Mouse (Mus musculus): Measurements from ENCODE around the gene Itga5.

Gene Itga5

DNA sequence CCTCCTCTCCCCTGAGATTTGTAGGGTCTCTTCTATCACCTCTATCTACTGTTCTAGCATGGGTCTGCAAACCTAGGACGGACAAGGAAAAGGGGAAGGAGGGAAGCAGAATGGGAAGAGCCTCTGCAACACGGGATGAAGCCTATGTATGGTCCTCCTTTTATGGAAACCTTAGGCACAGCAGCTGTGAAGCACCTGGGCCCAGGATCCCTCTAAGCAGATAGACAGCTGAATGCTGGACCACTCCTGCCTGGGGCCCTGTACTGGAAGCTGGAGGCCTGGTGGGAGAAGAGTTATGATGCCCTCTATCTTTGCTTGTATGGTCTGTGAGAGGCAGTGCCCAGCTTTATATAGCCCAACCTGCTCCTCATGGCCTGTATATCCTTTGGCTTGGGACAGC lies 66.0 kb downstream of the Itga5 start:
- TF ChIP-seq GATA4 (IDR thresholded peaks at IDR 0.05; ENCODE audit: insufficient replicate concordance, low read length): no peak

DNA sequence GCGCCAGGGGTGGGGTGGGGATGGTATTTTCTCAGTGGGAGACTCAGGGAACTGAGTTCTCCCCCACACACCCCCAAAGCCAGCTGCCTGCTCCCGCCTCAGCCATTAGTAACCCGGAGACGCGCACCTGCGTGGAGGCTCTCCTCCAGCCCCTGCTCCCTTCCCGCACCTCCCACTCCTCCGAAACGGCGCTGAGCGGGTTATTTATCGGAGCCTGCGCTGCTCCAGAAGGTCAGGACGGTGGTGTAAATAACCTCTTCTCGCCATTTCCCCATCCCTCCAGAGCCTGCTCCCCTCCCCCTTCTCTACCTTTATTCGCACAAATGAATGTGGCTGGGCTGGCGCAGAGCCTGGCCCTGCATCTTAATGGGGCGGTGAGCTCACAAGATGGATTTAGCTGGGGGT lies 66.5 kb downstream of the Itga5 start:
- TF ChIP-seq GATA4 (IDR thresholded peaks at IDR 0.05; ENCODE audit: insufficient replicate concordance, low read length): no peak

DNA sequence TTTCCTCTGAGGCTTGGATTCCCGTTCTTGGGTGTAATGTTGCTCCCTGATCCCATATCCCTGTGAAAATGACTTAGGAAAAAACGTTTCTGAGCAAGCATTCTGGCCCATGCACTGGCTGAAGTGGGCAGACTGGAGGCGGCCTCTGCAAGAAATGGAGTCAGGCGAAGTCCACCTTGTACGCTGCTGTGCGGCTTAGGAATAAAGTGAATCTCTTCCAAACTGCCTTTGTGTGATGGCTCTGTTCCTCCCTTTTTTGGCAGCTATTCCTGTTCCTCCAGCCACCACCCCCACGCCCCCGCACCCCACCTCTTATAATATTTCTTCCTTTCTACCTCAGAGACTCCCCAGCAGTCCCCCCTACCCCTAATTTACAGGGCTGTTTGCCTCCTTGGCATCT lies 66.9 kb downstream of the Itga5 start:
- TF ChIP-seq GATA4 (IDR thresholded peaks at IDR 0.05; ENCODE audit: insufficient replicate concordance, low read length): no peak

DNA sequence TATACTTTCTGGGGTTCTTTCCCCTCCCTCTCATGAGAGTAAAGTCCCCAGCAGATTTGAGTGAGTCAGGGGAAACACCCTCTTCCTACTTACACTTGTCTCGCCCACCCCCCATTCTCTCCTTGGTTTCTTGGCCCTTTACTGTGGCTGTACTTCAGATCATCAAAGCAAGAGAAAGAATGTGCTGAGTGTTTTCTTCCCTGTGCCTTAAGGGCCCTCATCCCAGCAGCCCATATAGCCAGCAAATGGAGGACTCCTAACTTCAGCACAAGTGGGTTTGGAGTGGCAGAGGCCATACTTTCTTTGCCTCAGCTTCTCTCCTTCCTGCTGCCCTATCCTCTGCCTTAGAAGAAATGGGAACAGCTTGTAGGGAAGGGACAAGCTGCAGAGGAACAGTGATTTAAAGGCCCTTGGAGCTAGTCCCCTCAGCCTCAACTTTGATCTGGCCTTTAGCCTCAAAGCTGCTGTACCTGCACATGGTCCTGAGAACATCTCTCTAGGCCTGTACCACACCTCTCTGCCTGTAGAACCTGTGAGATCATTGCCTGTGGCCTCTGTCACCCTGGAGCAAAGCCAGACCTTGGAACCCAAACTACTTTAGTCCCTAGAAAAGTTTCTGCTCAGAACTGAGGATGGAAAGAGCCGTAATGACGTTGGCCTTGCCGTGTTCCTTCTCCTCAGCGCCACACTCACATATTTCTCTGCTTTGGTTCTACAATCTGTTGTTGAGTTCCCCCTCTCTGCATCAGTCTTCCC lies 67.5 kb downstream of the Itga5 start:
- no peak for TF ChIP-seq GATA4 (IDR thresholded peaks at IDR 0.05; ENCODE audit: insufficient replicate concordance, low read length)

DNA sequence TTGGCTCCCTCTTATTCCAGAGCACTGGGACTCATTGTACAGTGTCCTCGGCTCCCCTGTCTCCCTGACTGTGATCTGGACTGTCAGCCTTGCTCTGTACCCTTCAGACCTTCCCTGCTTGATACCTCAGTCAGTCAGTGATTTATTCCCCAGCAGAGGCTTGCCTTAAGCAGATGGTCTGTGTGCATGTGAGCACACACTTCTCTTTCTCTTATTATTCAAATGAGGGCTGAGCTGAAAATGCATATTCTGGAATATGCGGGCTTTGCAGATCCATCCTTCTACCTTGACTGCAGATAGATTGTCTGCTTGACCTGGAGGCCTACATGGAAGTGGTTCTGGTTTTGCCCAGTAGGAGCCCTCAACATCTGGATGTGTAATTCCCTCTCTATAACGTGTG lies 68.5 kb downstream of the Itga5 start:
- TF ChIP-seq GATA4 (IDR thresholded peaks at IDR 0.05; ENCODE audit: insufficient replicate concordance, low read length): no peak

DNA sequence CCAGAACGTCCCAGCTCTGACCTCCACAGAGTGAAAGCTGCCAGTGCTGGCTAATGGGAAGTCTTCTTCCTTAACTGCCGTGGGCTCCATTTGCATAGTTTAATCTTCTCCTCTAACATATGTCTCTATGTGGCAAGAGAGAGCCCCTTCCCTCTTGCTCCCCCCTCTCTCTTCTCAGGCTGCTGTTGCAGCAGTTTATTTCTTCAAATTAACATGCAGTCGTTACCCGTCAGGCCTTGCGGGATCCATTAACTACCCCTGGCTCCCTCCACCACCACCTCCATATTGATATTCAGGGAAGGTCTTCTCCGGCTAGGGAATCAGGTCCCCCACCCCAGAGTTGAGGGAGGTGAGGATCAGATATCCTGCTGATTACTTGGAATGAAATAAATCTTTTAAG lies 69.2 kb downstream of the Itga5 start:
- no peak for TF ChIP-seq GATA4 (IDR thresholded peaks at IDR 0.05; ENCODE audit: insufficient replicate concordance, low read length)

DNA sequence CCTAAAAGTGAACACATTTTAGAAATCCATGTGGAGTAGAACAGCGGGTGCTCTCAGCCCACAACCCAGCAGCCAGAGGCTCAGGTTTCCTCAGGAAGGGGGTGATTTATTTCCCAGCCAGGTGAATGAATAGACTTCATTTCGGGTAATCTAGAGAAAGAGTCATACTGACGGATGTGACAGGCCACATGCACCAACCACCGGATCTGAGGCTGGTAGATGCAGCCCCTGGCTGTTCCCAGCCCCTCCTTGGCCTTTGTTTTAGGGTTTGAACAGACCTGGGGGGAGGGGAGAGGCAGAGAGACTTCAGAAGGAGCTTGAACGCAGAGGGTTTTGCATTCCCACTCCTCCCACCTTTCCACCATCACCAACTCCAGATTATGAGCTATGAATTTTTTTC lies 70.7 kb downstream of the Itga5 start:
- no peak for TF ChIP-seq GATA4 (IDR thresholded peaks at IDR 0.05; ENCODE audit: insufficient replicate concordance, low read length)

DNA sequence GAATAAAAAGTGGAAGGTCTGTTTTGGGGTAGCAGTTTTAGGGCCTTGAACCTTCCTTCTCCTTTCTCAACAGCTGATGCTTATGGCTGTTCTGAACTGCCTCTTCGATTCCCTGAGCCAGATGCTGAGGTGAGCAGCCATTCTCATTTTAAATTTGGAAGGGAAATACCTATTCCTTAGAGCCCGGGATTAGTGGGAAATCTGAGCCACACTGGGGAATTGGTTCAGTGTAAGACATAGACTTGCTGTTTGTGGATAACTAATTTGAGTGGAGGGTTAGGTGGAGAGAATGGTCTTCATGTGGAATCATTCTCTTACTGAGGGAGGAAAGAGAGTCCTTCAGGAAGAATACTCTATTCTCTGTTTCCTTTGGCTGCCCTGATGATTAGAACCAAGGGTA lies 71.9 kb downstream of the Itga5 start:
- TF ChIP-seq GATA4 (IDR thresholded peaks at IDR 0.05; ENCODE audit: insufficient replicate concordance, low read length): no peak

Measured in liver, adult (tissue).